Mouse (Mus musculus) cerebellum, postnatal 36 days (tissue): Measurements from ENCODE around the gene Tacc2.

Source experiments
- DNase-seq, 2 experiments: peaks; one replicate each; pipeline ENCODE4 v3.0.0; 2021 to 2022; ENCODE audit warnings: mixed read lengths in 2 of 2

Gene Tacc2

GRCm38 (mm10) chr7:130692392-130692942 lies 115.2 kb downstream of the Tacc2 start:
- peak; percentile 77 to 83 for DNase-seq

- DNase-seq = peak; percentile 67 to 75
Measured at GRCm38 (mm10) chr7:130692943-130693799, 115.9 kb downstream of the Tacc2 start.

- DNase-seq = peak; percentile 62
Measured at GRCm38 (mm10) chr7:130693800-130694193, 116.6 kb downstream of the Tacc2 start.

DNA sequence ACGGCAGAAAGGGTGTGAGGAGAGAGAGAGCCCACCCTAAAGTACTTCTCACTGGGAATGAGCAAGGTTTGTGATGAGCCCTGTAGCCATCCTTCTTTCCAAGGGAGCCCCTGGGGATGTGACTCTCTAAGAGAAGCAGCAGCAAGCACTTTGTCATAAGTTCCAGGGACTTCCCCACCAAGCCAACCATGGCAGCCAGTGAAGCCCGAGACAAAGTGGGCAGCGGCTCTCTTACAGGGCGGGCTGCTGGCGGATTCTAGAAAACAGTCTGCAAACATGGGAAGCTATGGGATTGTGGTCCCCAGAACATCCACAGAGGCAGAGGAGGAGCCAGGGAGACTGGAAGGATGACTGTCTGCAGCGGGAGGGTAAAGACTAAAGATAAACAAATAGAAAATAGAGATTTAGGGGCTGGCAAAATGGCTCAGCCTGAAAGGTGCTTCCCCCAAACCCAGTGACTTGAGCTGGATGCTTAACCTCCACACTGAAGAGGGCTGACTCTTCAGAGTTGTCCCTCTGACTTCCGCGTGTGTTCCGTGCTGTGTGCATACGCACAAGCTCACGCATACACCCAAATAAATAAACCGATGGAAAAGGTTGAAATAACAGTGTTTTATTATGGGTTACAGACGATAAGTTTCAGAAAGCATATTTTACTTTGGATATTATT lies 118.6 kb downstream of the Tacc2 start:
- DNase-seq = no peak

DNA sequence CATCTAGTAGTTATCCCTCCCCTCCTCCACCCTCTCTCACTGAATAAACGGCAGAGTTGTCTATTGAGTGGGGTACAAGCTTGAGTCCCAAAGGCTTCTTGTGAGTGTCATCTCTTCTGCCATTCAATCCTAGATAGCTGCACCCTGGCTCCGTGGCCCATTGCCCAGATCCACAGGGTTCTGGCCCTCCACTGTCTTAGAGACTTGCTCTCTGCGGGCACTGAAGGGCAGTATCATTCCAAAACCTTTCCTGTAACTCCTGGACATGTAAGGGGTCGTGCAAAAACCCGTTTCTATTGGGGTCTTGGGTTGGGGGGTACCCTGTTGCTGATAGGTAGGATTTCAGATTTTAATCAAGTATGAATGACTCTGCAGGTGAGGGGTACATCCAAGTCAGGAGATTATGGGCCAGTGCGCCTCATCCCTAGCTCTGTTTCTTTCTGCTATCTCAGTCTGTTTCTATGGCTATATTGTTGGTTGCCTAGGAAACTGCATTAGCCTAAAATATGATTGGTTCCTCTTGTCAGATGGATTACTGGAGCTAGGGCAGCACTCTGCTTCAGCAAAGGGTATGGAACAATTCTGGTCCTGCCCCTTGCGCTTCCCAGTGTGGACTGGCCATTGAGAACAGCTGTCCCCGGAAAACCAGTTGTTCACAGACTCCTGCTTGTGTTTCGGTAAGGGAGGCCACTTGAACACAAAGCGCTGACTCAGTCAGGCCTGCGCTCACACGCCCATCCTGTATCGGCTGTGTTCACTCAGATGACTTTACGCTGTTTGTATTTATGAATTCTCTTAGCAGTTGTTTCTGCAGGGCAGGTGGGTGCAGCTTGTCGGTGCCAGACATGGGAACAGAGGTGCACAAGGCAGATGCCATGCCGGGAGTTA lies 119.4 kb downstream of the Tacc2 start:
- DNase-seq = peak; percentile 49 to 54

GRCm38 (mm10) chr7:130698480-130698879 lies 121.2 kb downstream of the Tacc2 start:
- no peak for DNase-seq

GRCm38 (mm10) chr7:130701336-130701735 lies 124.1 kb downstream of the Tacc2 start:
- no peak for DNase-seq

- peak in 1 of 2 experiments; percentile 35 for DNase-seq
Measured at GRCm38 (mm10) chr7:130705230-130705629, 128.0 kb downstream of the Tacc2 start.

- DNase-seq = no peak
Measured at GRCm38 (mm10) chr7:130708940-130709339, 131.7 kb downstream of the Tacc2 start.

DNA sequence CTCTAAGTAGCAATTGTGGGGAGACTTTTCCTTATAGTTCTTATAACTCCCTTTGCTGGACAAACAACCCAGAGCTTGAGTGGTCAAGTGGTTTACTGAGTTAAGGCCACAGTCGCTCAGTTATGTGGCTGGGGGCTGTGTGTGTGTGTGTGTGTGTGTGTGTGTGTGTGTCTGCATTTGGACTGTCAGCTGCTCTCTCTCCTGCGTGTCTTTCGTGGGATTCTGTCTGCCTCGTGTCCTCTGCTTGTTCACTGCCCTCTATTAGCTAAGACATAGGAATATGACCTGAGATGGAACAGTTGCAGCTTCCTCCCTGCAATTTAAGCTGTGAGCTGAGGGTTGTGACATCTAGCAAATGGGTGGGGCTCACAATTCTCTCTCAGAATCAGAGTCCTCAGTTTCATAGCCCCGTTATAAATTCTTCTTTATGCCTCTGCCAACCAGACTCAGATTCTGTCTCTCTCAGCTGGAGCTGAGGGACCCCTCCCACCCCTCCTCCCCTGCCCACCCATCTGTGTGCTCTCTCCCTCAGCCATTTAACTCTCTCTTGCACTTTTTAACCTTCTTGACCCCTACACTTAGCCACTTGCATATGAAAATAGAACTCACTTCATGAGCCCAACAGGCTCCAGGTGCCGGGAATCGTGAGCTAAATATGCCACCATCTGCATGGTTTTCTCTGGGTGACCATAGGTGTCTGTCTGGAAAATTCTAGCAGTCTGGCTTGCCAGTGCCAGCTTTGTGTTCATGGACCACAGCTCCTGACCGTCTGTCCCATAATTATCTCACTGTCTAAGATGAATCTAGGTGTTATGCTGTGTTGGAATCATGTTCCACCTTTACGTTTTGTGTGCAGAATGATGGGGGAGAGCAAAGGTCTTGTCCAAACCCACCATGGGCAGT lies 132.4 kb downstream of the Tacc2 start:
- peak; percentile 62 for DNase-seq

DNA sequence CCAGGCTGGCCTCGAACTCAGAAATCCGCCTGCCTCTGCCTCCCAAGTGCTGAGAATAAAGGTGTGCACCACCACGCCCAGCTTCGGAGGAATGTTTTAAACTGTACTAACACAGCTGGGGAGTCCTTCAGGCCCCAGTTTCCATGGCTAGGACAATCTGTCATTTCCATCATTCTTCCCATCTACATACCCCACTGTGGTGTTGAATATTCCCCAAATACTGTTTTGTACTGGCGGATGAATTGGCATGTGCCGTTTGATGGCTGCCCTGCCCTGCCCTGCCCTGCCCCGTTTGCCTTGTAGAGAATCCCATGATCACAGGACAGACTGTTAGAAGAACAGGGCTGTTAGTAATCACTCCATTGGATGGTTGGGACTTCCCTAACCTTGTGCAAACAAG lies 134.6 kb downstream of the Tacc2 start:
- no peak for DNase-seq

DNA sequence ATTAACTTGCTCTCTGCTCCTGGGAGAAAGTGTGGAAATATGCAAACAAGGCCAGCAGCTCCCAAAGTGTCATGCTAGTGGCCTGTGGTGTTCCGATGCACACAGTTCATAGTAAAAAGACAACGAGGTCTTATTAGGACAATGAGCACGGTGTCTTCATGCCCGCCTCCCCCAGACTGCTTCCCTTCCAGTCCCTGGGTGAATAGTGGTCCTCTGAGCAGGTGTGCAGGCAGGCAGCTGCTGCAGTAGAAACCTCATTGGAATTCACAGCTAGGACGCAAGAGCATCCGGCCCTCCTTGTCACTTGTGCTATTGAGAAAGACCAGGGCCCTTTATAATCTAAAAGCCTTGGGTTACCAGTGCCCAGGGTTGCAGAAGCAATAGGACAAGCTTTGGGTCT lies 136.1 kb downstream of the Tacc2 start:
- DNase-seq = no peak

- peak; percentile 87 to 89 for DNase-seq
Measured at GRCm38 (mm10) chr7:130715467-130715866, 138.2 kb downstream of the Tacc2 start.

DNA sequence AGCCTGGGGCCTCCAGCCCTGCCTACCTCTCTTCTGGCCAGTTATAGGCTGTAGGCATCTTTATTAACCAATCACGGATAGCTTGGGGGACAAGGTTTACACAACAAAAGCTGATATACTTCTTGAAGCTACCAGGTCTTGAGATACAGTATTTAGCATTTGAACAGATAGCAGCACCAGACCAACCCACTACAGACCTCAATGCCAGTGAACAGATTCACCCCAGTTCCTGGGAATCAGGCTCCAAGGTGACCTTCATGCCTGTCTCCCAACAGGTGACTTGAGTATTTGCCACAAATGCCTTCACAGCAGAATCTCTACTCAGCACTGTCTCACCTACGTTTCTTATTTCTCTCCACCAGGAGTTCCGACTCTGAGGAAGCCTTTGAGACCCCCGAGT lies 139.1 kb downstream of the Tacc2 start:
- no peak for DNase-seq

- no peak for DNase-seq
Measured at GRCm38 (mm10) chr7:130716989-130717388, 139.8 kb downstream of the Tacc2 start.

DNA sequence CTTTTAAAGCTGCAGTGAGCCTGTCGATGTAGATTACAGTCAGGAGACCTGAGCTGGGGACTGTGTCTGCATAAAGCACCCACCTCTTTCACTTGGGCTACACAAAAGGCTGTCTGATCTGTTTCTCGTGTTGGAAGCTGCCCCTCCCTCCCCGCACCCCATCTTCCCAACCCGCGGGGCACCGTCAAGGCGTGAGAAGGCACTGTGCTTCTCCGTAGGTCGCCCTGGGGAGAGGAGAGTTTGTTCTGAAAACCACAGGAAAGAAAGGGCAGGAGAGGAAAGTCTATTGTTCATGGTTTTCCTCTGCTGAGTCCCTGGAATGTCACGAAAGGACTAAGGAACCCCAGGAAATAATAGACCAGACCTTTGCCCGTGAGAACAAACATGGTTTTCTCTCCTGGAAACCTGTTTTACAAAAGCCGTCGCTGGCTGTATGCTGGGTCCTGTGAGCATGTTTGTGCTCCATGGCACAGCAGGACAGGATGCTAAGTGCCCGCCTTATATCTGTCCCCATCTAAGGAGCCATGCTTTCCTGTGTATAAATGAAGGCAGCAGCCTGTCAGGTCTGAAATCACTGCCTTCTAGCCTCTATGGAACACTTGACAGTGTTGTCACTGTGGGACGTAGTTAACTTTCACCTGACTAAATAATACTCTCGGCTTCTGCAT lies 142.8 kb downstream of the Tacc2 start:
- DNase-seq = no peak

- DNase-seq = peak; percentile 48 to 56
Measured at GRCm38 (mm10) chr7:130720646-130721335, 143.6 kb downstream of the Tacc2 start.

DNA sequence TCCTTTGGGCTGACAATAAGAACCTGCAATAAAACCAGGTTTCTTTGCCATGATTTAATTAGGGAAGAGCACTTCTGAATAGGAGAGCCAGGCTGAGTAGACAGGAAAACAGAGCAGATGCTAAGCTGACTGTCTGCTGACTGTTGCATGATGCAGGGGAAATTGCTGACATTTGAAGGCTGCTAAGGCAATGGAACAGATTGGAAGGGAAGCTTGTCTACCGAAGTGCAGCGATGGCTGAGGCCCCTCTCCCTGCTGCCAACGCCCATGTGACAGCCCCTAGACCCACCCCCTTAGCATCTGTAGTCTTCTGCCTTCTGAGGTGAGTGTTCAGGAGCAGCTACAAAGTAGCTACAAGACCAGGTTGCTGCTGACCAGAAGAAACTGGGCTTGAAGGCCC lies 148.9 kb downstream of the Tacc2 start:
- DNase-seq = no peak

- no peak for DNase-seq
Measured at GRCm38 (mm10) chr7:130726724-130727422, 149.6 kb downstream of the Tacc2 start.

DNA sequence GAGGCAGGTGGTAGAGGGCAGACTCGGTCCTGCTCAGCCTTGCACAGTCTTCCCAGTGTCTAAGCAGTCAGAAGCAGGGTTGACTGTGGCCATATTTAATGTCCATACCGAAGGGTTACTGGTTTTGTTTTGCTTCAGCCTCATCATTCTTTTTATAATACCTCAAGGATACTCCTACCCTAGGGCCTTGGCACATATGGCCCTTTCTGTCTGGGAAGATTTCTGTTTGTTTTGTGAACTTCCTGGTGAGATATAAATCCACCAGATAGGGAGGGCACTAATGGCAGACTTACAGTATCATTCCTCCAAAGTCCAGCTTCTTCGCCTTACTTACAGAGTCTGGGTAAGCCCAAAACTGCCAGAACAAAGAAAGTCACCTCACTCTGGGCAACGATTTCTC lies 150.3 kb downstream of the Tacc2 start:
- no peak for DNase-seq
